Mouse (Mus musculus) heart, embryonic 16.5 days (tissue): ENCODE results near the gene Mindy1. TPM values are rescaled to one million over a fixed set of nuclear protein-coding genes. Genes with fewer than 3 reads are reported as not detected.

ENCODE experiments used
- ATAC-seq: fragments of 200-750 bp; cut with Nextera tagmentation; replicated peaks from 2 replicates; pipeline ENCODE4 v1.8.0; 2017; ENCODE audit warnings: moderate number of reproducible peaks; ENCODE audit not compliant: insufficient read depth, low FRiP score; ENCODE audit errors: extremely low read depth
- H3K27ac ChIP-seq: fragments of 300-500 bp; sonication (generic); 2 replicates; pipeline ENCODE4 v1.5.1; 2014; ENCODE audit warnings: mild to moderate bottlenecking, low read length, control low read depth, moderate library complexity
- H3K27me3 ChIP-seq: fragments of 300-500 bp; sonication (generic); 2 replicates; pipeline ENCODE4 v1.6.1; 2014; ENCODE audit warnings: low read length, mixed read lengths; ENCODE audit not compliant: control insufficient read depth, insufficient read depth
- H3K36me3 ChIP-seq: fragments of 300-500 bp; sonication (generic); 2 replicates; pipeline ENCODE4 v1.6.1; 2014; ENCODE audit not compliant: control insufficient read depth, insufficient read depth
- H3K4me1 ChIP-seq: fragments of 300-500 bp; sonication (generic); 2 replicates; pipeline ENCODE4 v1.6.1; 2014; ENCODE audit warnings: low read length, mixed read lengths; ENCODE audit not compliant: control insufficient read depth, insufficient read depth
- H3K4me2 ChIP-seq: fragments of 300-500 bp; sonication (generic); 2 replicates; pipeline ENCODE4 v1.6.1; 2014; ENCODE audit warnings: low read depth, mild to moderate bottlenecking, control low read depth, low read length
- H3K4me3 ChIP-seq: fragments of 300-500 bp; sonication (generic); 2 replicates; pipeline ENCODE4 v1.5.1; 2014; ENCODE audit warnings: mild to moderate bottlenecking, control low read depth, low read length
- H3K9ac ChIP-seq: fragments of 300-500 bp; sonication (generic); 2 replicates; pipeline ENCODE4 v1.6.1; 2014; ENCODE audit warnings: low read length, control low read depth
- H3K9me3 ChIP-seq: fragments of 300-500 bp; sonication (generic); replicated peaks from 2 replicates; pipeline ENCODE4 v1.6.1; 2016; ENCODE audit warnings: low read length; ENCODE audit not compliant: control insufficient read depth
- WGBS: fragments of 180-500 bp; shearing (Covaris S2); extraction: QIAGEN DNeasy Blood & Tissue Kit; methylation state at CpG from one replicate; pipeline ENCODE4 v1.1.7; 2014; 5-methylcytosine and 5-hydroxymethylcytosine counted together
- polyA plus RNA-seq: library from polyadenylated mRNA; unstranded; fragments of >200 nt; fragmentation: Nextera tagmentation; extraction: Ambion mirVana; gene quantifications from 2 replicates; pipeline ENCODE4 v1.2.1, GENCODE M21; 2015

Gene Mindy1
- 24.7 and 28.2 TPM in 2 replicates for polyA plus RNA-seq

- no peaks in the 10 kb centered on the region for H3K36me3 ChIP-seq
- no peaks in the 10 kb centered on the region for H3K9me3 ChIP-seq
- peaks cover 28% of the 10 kb centered on the region for H3K4me1 ChIP-seq
- peak; percentile 86 for ATAC-seq
- peak within 1 kb of the TSS; percentile 92 for H3K27ac ChIP-seq
- H3K9ac ChIP-seq, result peak within 1 kb of the TSS; percentile 95
- H3K4me3 ChIP-seq, result peak within 1 kb of the TSS; percentile 84
- no peaks in the 10 kb centered on the region for H3K27me3 ChIP-seq
- WGBS, result 0% methylated on average over 53 of the region's 53 CpGs
- peak within 1 kb of the TSS; percentile 96 for H3K4me2 ChIP-seq
Observed at GRCm38 (mm10) chr3:95281216-95282126, at the start of gene Mindy1, which contains the start of gene Prune1. TSS of gene Mindy1 (plus strand) at chr3:95281345. TSS of gene Prune1 (minus strand) at chr3:95282076.

DNA sequence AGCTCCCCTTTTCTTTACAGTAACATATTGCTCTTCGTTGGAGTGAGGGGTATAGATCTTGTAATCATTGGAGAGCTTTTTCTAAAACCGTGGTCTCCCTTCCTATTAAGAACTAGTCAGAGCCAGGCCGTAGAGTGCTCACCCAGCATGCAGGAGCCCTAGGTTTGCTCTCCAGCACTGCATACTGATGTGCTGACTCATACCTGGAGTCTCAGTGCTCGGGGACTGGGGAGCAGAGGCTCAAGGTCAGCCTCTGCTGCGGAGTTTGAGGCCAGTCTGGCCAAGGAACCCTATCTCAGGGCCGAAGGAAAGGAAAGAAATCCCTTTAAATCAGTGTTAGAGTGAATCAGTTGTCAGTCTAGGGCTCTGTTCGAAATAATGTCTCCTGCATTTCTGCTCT lies 48.4 kb upstream of the Mindy1 start:
- Histone ChIP-seq H3K9ac (no peak overlapping the region), H3K4me3 (no peak overlapping the region), H3K27me3 (no peaks in the 10 kb centered on the region), H3K9me3 (no peaks in the 10 kb centered on the region), H3K4me2 (no peak overlapping the region), H3K4me1 (peaks cover 20% of the 10 kb centered on the region), H3K36me3 (peaks cover 38% of the 10 kb centered on the region), H3K27ac (peak overlapping the region; percentile 54; the same call in 1 of the 2 replicates)
- no peak for ATAC-seq
- WGBS, result 48% methylated on average over 7 of the region's 7 CpGs

- Histone ChIP-seq H3K9me3 (no peaks in the 10 kb centered on the region), H3K27me3 (no peaks in the 10 kb centered on the region), H3K36me3 (peaks cover 44% of the 10 kb centered on the region), H3K9ac (no peak overlapping the region), H3K4me1 (peaks cover 22% of the 10 kb centered on the region), H3K4me3 (no peak overlapping the region), H3K4me2 (no peak overlapping the region), H3K27ac (peak overlapping the region; percentile 54; the same call in 1 of the 2 replicates)
- no peak for ATAC-seq
- 83% methylated on average over 16 of the region's 16 CpGs for WGBS
Observed at GRCm38 (mm10) chr3:95233303-95233980, 47.7 kb upstream of the Mindy1 start.

- ATAC-seq, result no peak
- H3K4me1 ChIP-seq, result peaks cover 17% of the 10 kb centered on the region
- no peak overlapping the region for H3K9ac ChIP-seq
- H3K27ac ChIP-seq, result no peak overlapping the region
- no peak overlapping the region for H3K4me2 ChIP-seq
- no peaks in the 10 kb centered on the region for H3K9me3 ChIP-seq
- no peak overlapping the region for H3K4me3 ChIP-seq
- H3K27me3 ChIP-seq, result no peaks in the 10 kb centered on the region
- 84% methylated on average over 23 of the region's 23 CpGs for WGBS
- H3K36me3 ChIP-seq, result peaks cover 45% of the 10 kb centered on the region
Observed at GRCm38 (mm10) chr3:95235386-95236301, 45.5 kb upstream of the Mindy1 start.

- H3K4me3 ChIP-seq, result no peak overlapping the region
- peak overlapping the region; percentile 25 for H3K27ac ChIP-seq
- H3K4me2 ChIP-seq, result peak overlapping the region; percentile 17; the same call in 1 of the 2 replicates
- no peaks in the 10 kb centered on the region for H3K9me3 ChIP-seq
- WGBS, result 59% methylated on average over 8 of the region's 8 CpGs
- no peaks in the 10 kb centered on the region for H3K27me3 ChIP-seq
- ATAC-seq, result no peak
- H3K9ac ChIP-seq, result no peak overlapping the region
- peaks cover 35% of the 10 kb centered on the region for H3K36me3 ChIP-seq
- H3K4me1 ChIP-seq, result peaks cover 11% of the 10 kb centered on the region
Observed at GRCm38 (mm10) chr3:95237541-95238099, 43.5 kb upstream of the Mindy1 start.

GRCm38 (mm10) chr3:95239022-95239421 lies 42.1 kb upstream of the Mindy1 start:
- H3K36me3 ChIP-seq, result peaks cover 29% of the 10 kb centered on the region
- H3K27ac ChIP-seq, result no peak overlapping the region
- H3K4me2 ChIP-seq, result no peak overlapping the region
- no peak for ATAC-seq
- 77% methylated on average over 6 of the region's 6 CpGs for WGBS
- H3K9me3 ChIP-seq, result no peaks in the 10 kb centered on the region
- H3K27me3 ChIP-seq, result no peaks in the 10 kb centered on the region
- no peak overlapping the region for H3K9ac ChIP-seq
- H3K4me3 ChIP-seq, result no peak overlapping the region
- H3K4me1 ChIP-seq, result peaks cover 9% of the 10 kb centered on the region

DNA sequence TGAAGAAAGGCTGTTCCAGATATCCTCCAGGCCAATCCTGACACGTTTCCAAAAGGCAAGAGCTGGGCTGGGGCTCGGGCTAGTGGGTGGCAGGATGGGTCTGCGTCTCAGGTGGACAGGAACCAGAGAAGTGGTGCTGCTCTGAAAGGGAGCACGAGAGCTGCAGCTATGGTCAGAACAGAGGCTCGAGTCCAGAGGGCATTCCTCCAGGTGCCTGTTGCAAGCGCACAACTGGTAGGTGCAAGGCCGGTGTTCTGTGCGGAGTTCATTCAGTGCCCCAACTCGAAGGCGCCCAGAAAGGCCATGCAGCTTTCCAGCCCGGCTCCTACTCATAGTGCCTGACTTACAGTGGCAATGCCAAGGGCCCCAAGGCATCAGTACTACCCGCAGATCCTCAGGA lies 41.2 kb upstream of the Mindy1 start:
- Histone ChIP-seq H3K27ac (no peak overlapping the region), H3K27me3 (no peaks in the 10 kb centered on the region), H3K36me3 (peaks cover 20% of the 10 kb centered on the region), H3K9me3 (no peaks in the 10 kb centered on the region), H3K4me2 (no peak overlapping the region), H3K4me1 (peaks cover 9% of the 10 kb centered on the region), H3K9ac (no peak overlapping the region), H3K4me3 (no peak overlapping the region)
- 84% methylated on average over 12 of the region's 12 CpGs for WGBS
- no peak for ATAC-seq

DNA sequence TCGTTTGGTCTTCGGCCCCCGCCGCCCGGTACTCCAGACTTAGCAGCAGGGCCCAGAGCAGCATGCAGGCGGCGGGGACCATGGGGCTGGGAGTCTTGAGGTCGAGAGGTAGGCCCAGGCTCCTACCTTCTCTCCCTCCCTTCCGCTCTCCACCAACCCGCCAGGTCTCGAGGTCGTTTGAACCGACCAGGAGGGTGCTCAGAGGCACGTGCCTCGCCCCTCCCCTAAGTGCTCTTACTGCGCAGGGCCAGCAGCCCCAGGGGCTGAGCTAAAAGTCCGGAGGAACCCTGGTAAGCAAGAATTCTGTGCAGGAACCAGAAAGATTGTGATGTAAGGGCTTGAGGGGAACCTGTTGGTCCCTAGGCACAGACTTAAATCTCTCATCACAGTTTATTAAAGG lies 40.2 kb upstream of the Mindy1 start:
- peak overlapping the region; percentile 28 for H3K9ac ChIP-seq
- peaks cover 11% of the 10 kb centered on the region for H3K36me3 ChIP-seq
- ATAC-seq, result no peak
- peak overlapping the region; percentile 42 for H3K4me2 ChIP-seq
- H3K27me3 ChIP-seq, result no peaks in the 10 kb centered on the region
- H3K4me3 ChIP-seq, result no peak overlapping the region
- peaks cover 9% of the 10 kb centered on the region for H3K4me1 ChIP-seq
- WGBS, result 31% methylated on average over 17 of the region's 17 CpGs
- H3K27ac ChIP-seq, result no peak overlapping the region
- no peaks in the 10 kb centered on the region for H3K9me3 ChIP-seq
